Mouse (Mus musculus) intestine, postnatal 0 days (tissue): ENCODE measurements around the gene Vti1b. TPM values are rescaled to one million over a fixed set of nuclear protein-coding genes. Genes with fewer than 3 reads are reported as not detected.

Source experiments
- ATAC-seq: fragments of 200-750 bp; cut with Nextera tagmentation; 2 replicates; pipeline ENCODE4 v1.8.0; 2017; ENCODE audit warnings: mild to moderate bottlenecking, moderate TSS enrichment, moderate library complexity
- H3K27ac ChIP-seq: fragments of 300-500 bp; sonication (generic); 2 replicates; pipeline ENCODE4 v1.5.1; 2014; ENCODE audit warnings: mild to moderate bottlenecking, low read depth, low read length, moderate library complexity
- H3K27me3 ChIP-seq: fragments of 300-500 bp; sonication (generic); replicated peaks from 2 replicates; pipeline ENCODE4 v1.6.1; 2014; ENCODE audit warnings: low read length, mixed read lengths; ENCODE audit not compliant: control insufficient read depth, insufficient read depth
- H3K36me3 ChIP-seq: fragments of 300-500 bp; sonication (generic); 2 replicates; pipeline ENCODE4 v1.6.1; 2014; ENCODE audit warnings: mild to moderate bottlenecking, moderate library complexity; ENCODE audit not compliant: control insufficient read depth, insufficient read depth
- H3K4me1 ChIP-seq: fragments of 300-500 bp; sonication (generic); replicated peaks from 2 replicates; pipeline ENCODE4 v1.6.1; 2014; ENCODE audit warnings: antibody characterized with exemption, low read length, mixed read lengths; ENCODE audit not compliant: control insufficient read depth, insufficient read depth
- H3K4me2 ChIP-seq: fragments of 300-500 bp; sonication (generic); replicated peaks from 2 replicates; pipeline ENCODE4 v1.6.1; 2014; ENCODE audit warnings: low read depth, mild to moderate bottlenecking, moderate library complexity
- H3K4me3 ChIP-seq: fragments of 300-500 bp; sonication (generic); 2 replicates; pipeline ENCODE4 v1.5.1; 2014; ENCODE audit warnings: low read depth, low read length
- H3K9ac ChIP-seq: fragments of 300-500 bp; sonication (generic); 2 replicates; pipeline ENCODE4 v1.6.1; 2014; ENCODE audit warnings: mild to moderate bottlenecking, low read depth, low read length
- H3K9me3 ChIP-seq: fragments of 300-500 bp; sonication (generic); 2 replicates; pipeline ENCODE4 v1.6.1; 2016; ENCODE audit warnings: mixed run types; ENCODE audit not compliant: control insufficient read depth
- CTCF ChIP-seq: sonication (generic); IDR thresholded peaks from 2 replicates; pipeline ENCODE4 v1.5.1; 2016; ENCODE audit warnings: low read depth, mild to moderate bottlenecking, control low read depth, antibody characterized with exemption, moderate library complexity
- WGBS: fragments of 180-500 bp; shearing (Covaris S2); extraction: QIAGEN DNeasy Blood & Tissue Kit; methylation state at CpG from one replicate; pipeline ENCODE4 v1.1.7; 2014; 5-methylcytosine and 5-hydroxymethylcytosine counted together
- polyA plus RNA-seq: library from polyadenylated mRNA; unstranded; fragments of >200 nt; fragmentation: Nextera tagmentation; extraction: Ambion mirVana; gene quantifications from 2 replicates; pipeline ENCODE4 v1.2.1, GENCODE M21; 2015

Gene Vti1b
- polyA plus RNA-seq, 1 experiment from 2014 or later: 142 TPM

DNA sequence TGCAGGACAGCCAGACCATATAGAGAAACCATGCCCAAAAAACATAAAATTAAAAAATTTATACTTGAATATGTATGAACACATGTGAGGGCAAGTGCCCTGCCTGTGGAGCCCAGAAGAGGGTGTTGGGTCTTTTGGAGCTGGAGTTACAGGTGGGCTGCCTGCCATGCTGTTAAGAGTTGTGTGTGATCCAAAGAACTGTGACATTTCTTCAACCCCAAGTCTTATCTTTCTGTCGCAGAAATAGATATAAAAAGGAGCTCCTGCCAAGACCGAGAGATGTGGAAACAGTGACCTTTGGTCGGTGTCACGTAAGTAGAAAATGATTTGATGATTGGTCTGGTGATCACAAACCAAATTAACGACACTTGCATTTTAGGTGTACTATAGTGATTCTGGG is 1.3 kb upstream of the Vti1b start:
- Histone ChIP-seq H3K9me3 (no peaks in the 10 kb centered on the region), H3K9ac (no peak overlapping the region), H3K27ac (no peak overlapping the region), H3K4me2 (no peak overlapping the region), H3K4me3 (no peak overlapping the region), H3K27me3 (no peaks in the 10 kb centered on the region), H3K36me3 (peaks cover 18% of the 10 kb centered on the region; the same call in 1 of the 2 replicates), H3K4me1 (no peaks in the 10 kb centered on the region; the same call in 1 of the 2 replicates)
- WGBS: 50% methylated on average over 5 of the region's 5 CpGs
- no peak for TF ChIP-seq CTCF
- ATAC-seq: no peak

DNA sequence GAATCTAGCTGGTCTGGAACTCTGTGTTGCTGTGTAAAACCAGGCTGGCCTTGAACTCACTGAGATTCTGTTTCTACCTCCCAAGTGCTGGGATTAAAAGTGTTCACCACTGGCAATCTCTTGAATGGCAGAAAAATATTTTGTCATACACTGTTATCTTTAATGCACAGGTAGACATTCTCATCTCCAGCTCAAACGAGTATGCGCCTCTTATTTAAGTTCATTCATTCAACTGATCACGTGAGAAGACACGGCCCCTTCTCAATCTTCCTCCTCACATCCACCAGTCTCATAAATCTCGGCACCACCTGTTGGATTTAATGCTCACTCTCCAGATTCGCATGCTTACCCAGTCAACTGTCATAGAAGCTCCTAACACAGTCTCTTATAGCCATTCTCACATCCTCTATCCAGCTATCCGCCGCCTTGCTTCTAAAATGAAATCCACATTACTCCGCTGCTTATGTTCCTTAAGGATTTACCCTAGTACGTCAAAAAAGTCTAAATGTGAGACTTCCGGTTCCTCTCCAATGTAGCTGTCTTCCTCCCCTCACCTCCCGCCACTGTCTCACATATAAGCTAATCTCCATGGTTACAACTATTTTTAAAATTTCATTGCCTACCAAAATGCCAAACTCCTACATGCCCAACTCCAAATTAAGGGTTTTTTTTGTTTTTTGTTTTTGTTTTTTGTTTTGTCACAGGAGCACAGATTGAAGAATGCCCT is 1.0 kb downstream of the Vti1b start:
- peak overlapping the region; percentile 89; the same call in 1 of the 2 replicates for H3K9ac ChIP-seq
- H3K27me3 ChIP-seq: no peaks in the 10 kb centered on the region
- H3K36me3 ChIP-seq: 0 out of 2 replicates have a peak, but pooled peaks cover 11% of the 10 kb centered on the region
- H3K9me3 ChIP-seq: no peaks in the 10 kb centered on the region
- ATAC-seq: no peak
- peak overlapping the region; percentile 98 for H3K4me3 ChIP-seq
- no peak for TF ChIP-seq CTCF
- peak overlapping the region; percentile 91; the same call in 1 of the 2 replicates for H3K27ac ChIP-seq
- H3K4me2 ChIP-seq: peak overlapping the region; percentile 68
- 22% methylated on average over 12 of the region's 12 CpGs for WGBS
- no peaks in the 10 kb centered on the region; the same call in 1 of the 2 replicates for H3K4me1 ChIP-seq

DNA sequence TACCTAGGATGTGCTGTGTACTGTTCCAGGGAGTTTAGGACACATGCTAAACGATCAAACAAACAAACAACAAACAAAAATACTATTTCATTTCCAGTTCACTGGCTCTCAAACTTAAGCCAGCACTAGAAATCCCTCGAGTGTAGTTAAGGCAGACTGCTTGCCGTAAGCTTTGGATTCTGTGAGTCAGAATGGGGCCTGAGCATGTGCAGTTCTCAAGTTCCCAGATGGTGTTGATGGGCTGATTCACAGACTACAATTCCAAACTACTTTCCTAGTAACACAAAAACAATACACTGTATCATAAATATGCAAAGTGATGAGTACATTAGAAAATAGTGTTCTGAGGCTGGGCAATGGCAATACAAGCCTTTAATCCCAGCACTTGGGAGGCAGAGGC is 2.0 kb downstream of the Vti1b start:
- no peaks in the 10 kb centered on the region for H3K9me3 ChIP-seq
- H3K27me3 ChIP-seq: no peaks in the 10 kb centered on the region
- H3K27ac ChIP-seq: no peak overlapping the region
- 70% methylated on average over 3 of the region's 3 CpGs for WGBS
- no peaks in the 10 kb centered on the region; the same call in 1 of the 2 replicates for H3K4me1 ChIP-seq
- no peak overlapping the region for H3K9ac ChIP-seq
- H3K36me3 ChIP-seq: peaks cover 13% of the 10 kb centered on the region
- no peak overlapping the region for H3K4me2 ChIP-seq
- no peak overlapping the region for H3K4me3 ChIP-seq
- ATAC-seq: no peak
- no peak for TF ChIP-seq CTCF

DNA sequence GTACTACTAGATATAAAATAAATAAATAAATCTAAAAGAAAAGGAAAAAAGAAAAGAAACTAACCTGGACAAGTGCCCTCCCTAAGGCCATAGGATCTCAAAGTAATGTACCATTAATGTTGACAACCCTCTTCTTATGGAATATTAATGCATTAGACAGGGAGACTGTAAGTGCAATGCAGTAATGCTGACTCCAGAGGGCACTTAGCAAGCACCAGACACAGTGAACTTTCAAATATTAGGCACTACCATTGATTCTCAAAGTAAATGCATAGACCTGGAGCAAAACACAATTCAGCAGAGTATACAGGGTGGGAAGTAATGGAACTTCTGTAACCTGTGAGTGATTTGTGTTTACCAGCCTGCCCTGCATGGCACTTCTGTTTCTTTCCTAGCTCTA is 3.3 kb downstream of the Vti1b start:
- Histone ChIP-seq H3K4me1 (no peaks in the 10 kb centered on the region; the same call in 1 of the 2 replicates), H3K27ac (no peak overlapping the region), H3K36me3 (peaks cover 21% of the 10 kb centered on the region), H3K9me3 (no peaks in the 10 kb centered on the region), H3K4me3 (no peak overlapping the region), H3K9ac (no peak overlapping the region), H3K4me2 (no peak overlapping the region), H3K27me3 (no peaks in the 10 kb centered on the region)
- peak; percentile 49 for TF ChIP-seq CTCF
- no peak for ATAC-seq

DNA sequence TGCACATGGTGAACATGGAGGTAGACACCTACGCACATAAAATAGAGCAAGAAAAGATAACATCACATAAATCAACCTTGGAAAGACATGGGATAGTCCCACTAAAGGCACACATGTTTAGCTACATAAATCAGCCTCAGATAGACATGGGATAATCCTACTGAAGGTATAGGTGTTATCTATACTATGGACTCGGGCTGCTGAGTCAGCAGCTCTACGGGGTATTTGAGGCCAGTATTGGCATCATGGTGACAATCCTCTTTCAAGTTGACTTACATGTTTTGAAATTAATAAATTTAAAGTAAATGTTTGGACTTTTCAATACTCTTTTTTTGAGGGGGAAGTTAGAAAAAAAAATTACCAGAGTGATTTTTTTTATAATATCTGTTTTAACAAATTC is 9.6 kb downstream of the Vti1b start:
- Histone ChIP-seq H3K27ac (no peak overlapping the region), H3K9ac (no peak overlapping the region), H3K4me1 (no peaks in the 10 kb centered on the region), H3K4me3 (no peak overlapping the region), H3K27me3 (no peaks in the 10 kb centered on the region), H3K4me2 (no peak overlapping the region), H3K36me3 (peaks cover 70% of the 10 kb centered on the region), H3K9me3 (no peaks in the 10 kb centered on the region)
- ATAC-seq: no peak
- 85% methylated on average over 3 of the region's 3 CpGs for WGBS
- TF ChIP-seq CTCF: no peak

DNA sequence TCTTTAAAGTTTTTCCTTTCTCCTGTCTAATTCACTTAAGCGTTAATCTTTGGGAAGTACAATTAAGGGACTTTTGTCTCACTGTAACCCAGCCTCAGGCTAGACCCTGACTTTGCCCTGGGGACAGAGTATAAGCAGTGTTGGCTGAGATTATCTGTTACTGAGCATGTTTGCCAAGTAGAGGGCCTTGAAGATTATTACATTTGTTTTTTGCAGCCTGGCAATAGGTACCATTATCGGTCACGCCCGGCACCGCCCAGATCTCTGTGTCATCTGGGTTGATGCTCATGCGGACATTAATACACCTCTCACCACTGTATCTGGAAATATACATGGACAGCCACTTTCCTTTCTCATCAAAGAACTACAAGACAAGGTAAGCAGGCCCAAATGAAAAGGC is 22.8 kb downstream of the Vti1b start:
- peak; percentile 75 for ATAC-seq

More for the DNA sequence above, 22.8 kb downstream of the Vti1b start:
- H3K27ac ChIP-seq: no peak overlapping the region
- no peaks in the 10 kb centered on the region for H3K9me3 ChIP-seq
- 58% methylated on average over 6 of the region's 6 CpGs for WGBS
- TF ChIP-seq CTCF: no peak
- H3K27me3 ChIP-seq: no peaks in the 10 kb centered on the region
- H3K36me3 ChIP-seq: peaks cover 12% of the 10 kb centered on the region
- H3K4me1 ChIP-seq: no peaks in the 10 kb centered on the region
- no peak overlapping the region for H3K9ac ChIP-seq
- H3K4me3 ChIP-seq: no peak overlapping the region
- no peak overlapping the region for H3K4me2 ChIP-seq
